Comparison of ENCODE assay signal across 38 mouse cellular contexts in the genomic region with DNA sequence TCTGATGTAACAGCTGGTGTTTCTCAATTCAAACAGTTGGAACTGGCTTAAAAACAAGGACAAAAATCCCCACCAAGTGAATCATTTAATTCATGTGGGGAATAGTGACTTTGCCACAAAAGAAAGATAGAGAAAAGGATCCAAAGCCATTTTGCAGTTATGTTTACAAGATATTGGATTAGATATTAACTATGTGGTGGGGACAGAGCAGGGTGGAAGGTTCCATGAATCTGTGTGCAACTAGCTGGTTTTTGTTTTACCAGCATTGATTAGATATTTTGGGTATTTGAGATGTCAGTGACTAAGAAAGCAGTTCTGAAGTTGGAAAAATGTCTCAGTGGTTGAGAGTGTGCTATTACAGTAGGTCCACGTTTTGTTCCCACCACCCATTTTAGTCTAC. TPM values are rescaled to one million over a fixed set of nuclear protein-coding genes. Genes with fewer than 3 reads are reported as not detected.
"Had no signal": no experiment of that assay in that cellular context is flagged by ENCODE, and none has a peak within 500 bp of the region (broad histone marks: within the 10 kb centered on the region; RNA-seq: fewer than 3 reads in every experiment).

No protein-coding gene starts in this region.

- DNase-seq: cerebellum, adult 8-10 months; cerebellum, adult 9-10 months; cerebellum, adult 9-11 months; cerebellum, postnatal 10 days; cerebellum, postnatal 14 days; cerebellum, postnatal 25 days; cerebellum, postnatal 36 days; embryo, embryonic 11 days; forebrain, postnatal 0 days; gastrocnemius, adult 2 months; gastrocnemius, postnatal 10 days; gastrocnemius, postnatal 14 days; gastrocnemius, postnatal 25 days; gastrocnemius, postnatal 36 days; heart, adult 11 months; heart, adult 18-20 months; heart, adult 2 months had no signal

- H3K4me3 ChIP-seq: embryonic facial prominence, embryonic 10.5 days; embryonic facial prominence, embryonic 12.5 days; embryonic facial prominence, embryonic 13.5 days; embryonic facial prominence, embryonic 15.5 days; erythroblast, embryonic 14.5 days; forebrain, embryonic 10.5 days; forebrain, embryonic 12.5 days; forebrain, embryonic 13.5 days; forebrain, embryonic 15.5 days; gastrocnemius, adult 2 months; heart, adult 2 months had no signal

- H3K27ac ChIP-seq: embryonic facial prominence, embryonic 10.5 days; embryonic facial prominence, embryonic 12.5 days; embryonic facial prominence, embryonic 13.5 days; embryonic facial prominence, embryonic 15.5 days; forebrain, embryonic 10.5 days; forebrain, embryonic 12.5 days; forebrain, embryonic 13.5 days; forebrain, embryonic 15.5 days; gastrocnemius, adult 2 months; heart, adult 2 months had no signal

- H3K4me1 ChIP-seq: embryonic facial prominence, embryonic 10.5 days; embryonic facial prominence, embryonic 12.5 days; embryonic facial prominence, embryonic 13.5 days; embryonic facial prominence, embryonic 15.5 days; forebrain, embryonic 10.5 days; forebrain, embryonic 12.5 days; forebrain, embryonic 13.5 days; forebrain, embryonic 15.5 days had no signal

- H3K9ac ChIP-seq: embryonic facial prominence, embryonic 12.5 days; embryonic facial prominence, embryonic 13.5 days; embryonic facial prominence, embryonic 15.5 days; forebrain, embryonic 12.5 days; forebrain, embryonic 13.5 days; forebrain, embryonic 15.5 days; forebrain, postnatal 0 days had no signal

- H3K27me3 ChIP-seq: embryonic facial prominence, embryonic 12.5 days; embryonic facial prominence, embryonic 13.5 days; embryonic facial prominence, embryonic 15.5 days; forebrain, embryonic 12.5 days; forebrain, embryonic 13.5 days; forebrain, embryonic 15.5 days had no signal

- ATAC-seq: forebrain, embryonic 13.5 days; forebrain, embryonic 14.5 days; forebrain, embryonic 15.5 days; forebrain, embryonic 16.5 days; forebrain, postnatal 0 days had no signal

- H3K36me3 ChIP-seq: embryonic facial prominence, embryonic 10.5 days; embryonic facial prominence, embryonic 12.5 days; embryonic facial prominence, embryonic 13.5 days; embryonic facial prominence, embryonic 15.5 days; forebrain, embryonic 10.5 days; forebrain, embryonic 12.5 days; forebrain, embryonic 15.5 days had no signal

RNA-seq across cellular contexts. Expression of a gene that starts 58.9 kb away (rescaled TPM):
- total RNA-seq: common myeloid progenitor, adult 5-6 weeks; forebrain, postnatal 0 days; gastrocnemius, adult 18-20 months; gastrocnemius, adult 2 months; gastrocnemius, adult 8-10 months; gastrocnemius, postnatal 10 days; gastrocnemius, postnatal 14 days; gastrocnemius, postnatal 25 days; gastrocnemius, postnatal 36 days; gastrocnemius, postnatal 4 days; granulocyte monocyte progenitor cell, adult 5-6 weeks; heart, adult 18-20 months; heart, adult 2 months; heart, adult 8-10 months had no signal
- polyA plus RNA-seq: embryonic facial prominence, embryonic 10.5 days; embryonic facial prominence, embryonic 11.5 days; embryonic facial prominence, embryonic 12.5 days; embryonic facial prominence, embryonic 13.5 days; embryonic facial prominence, embryonic 14.5 days; embryonic facial prominence, embryonic 15.5 days; erythroblast, embryonic 14.5 days; forebrain, embryonic 10.5 days; forebrain, embryonic 11.5 days; forebrain, embryonic 12.5 days; forebrain, embryonic 13.5 days; forebrain, embryonic 14.5 days; forebrain, embryonic 15.5 days; forebrain, embryonic 16.5 days; forebrain, postnatal 0 days; gonadal fat pad, adult 2 months; heart, adult 2 months had no signal
